Mouse (Mus musculus): Measurements from ENCODE around the gene Myo15b.
A peak's percentile ranks its signal among the peaks of the same experiment; 100 is the strongest.

The Myo15b gene

DNA sequence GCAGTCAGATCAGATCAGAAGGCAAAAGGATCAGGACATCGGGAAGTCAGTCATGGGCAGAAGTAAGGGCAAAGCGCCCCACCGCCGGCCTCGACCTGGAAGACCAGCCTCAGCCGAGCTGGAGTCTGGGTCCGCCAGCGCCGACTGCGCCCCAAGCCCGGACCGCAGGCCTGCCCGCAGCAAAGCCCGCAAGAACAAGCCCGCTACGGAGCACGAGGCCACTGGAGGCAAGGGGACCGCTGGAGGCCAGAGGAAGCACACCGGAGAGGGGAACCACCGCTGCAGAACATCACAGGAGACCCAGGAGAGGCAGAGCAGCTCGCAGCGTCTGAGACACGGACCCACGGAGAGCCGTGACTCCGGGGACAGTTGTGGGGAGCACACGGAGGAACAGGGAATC, at the start of gene Myo15b:
Gene Myo15b (plus strand): TSS at position 53 of the 400 bp plus-strand sequence.
- DNase-seq = peak in 1 of 2 experiments; percentile 4

GRCm38 (mm10) chr11:115808696-115809310, 49.4 kb upstream of the Myo15b start:
- no peak for DNase-seq

DNA sequence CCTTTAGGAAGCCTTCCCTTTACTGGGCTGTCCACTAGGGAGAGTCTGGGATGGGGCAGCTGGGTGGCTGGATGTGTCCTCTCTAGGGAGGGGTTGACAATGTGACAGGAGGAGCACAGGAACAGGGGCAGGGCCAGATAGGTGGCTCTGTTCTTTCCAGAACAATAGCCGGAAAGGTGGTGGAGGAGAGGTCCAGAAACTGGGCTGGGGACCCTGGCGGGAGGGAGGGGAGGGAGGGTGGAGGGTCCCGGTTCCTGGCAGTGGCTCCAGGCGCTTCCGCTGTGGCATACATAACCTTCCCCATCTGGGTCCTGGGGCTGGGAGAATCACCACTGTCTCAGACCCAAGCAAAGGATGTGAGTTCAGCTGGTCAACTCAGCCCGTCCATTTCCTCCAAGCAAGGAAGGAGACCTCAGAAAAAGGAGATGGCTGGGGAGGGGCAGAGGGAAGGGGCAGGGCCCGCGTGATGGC, 48.9 kb upstream of the Myo15b start:
- DNase-seq = no peak

- DNase-seq = no peak
Observed at GRCm38 (mm10) chr11:115810377-115810776, 47.8 kb upstream of the Myo15b start.

DNA sequence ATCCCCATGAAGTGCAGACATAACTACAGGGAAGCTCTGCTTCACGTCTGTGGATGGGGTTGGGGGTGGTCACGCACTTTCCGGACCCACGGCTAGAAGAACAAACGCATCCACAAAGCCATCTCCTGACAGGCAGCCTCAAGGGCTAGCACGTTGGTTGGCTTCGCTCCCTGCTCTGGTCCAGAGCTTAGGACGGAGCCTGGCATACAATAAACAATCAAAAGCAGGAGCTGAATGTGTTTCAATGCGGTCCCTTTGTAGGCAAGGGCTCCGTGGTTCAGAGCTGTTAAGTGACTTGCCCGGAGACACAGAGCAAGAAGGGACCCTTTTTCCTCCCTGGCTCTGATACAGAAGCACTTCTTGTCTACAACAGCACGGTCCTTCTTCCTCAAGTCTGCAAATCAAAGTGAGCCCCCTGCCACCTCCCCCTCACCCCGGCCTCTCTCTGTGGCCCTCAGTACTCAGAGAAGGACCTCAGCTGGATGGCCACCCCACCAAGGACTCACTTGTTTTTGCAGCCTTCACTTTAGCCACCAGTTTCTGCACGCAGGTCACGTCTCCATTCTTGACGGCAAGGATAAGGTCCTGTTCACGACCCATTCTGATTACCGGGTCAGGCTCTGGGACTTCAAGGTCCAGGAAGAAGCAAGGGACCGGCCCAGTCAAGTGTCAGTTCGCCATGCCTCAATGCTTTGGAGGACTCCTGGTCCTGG, 46.7 kb upstream of the Myo15b start:
- DNase-seq = no peak

DNA sequence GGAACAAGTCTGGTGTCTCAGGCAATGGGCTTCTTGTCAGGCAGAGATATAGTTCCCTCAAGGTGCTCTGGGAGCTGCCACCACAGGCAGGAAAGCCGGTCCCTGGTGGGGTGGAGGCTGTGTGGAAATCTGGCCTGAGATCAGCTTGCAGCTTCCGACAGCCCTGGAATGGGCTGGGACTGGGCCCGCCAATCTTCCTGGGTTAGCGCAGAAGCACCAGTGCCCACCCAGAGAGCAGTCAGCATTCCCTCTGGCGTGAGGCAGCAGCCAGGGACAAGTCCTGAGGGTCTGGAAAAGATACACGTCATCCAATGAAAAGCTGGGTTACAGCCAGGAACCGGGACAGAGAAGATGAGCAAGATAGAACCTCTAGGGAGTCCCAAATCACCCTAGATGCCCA, 46.1 kb upstream of the Myo15b start:
- DNase-seq = no peak

GRCm38 (mm10) chr11:115812533-115813420, 45.4 kb upstream of the Myo15b start:
- DNase-seq = no peak

GRCm38 (mm10) chr11:115813507-115814296, 44.5 kb upstream of the Myo15b start, which contains the start of gene Caskin2:
TSS of gene Caskin2 (minus strand) at chr11:115813639.
- peak; percentile 90 to 92 for DNase-seq

DNA sequence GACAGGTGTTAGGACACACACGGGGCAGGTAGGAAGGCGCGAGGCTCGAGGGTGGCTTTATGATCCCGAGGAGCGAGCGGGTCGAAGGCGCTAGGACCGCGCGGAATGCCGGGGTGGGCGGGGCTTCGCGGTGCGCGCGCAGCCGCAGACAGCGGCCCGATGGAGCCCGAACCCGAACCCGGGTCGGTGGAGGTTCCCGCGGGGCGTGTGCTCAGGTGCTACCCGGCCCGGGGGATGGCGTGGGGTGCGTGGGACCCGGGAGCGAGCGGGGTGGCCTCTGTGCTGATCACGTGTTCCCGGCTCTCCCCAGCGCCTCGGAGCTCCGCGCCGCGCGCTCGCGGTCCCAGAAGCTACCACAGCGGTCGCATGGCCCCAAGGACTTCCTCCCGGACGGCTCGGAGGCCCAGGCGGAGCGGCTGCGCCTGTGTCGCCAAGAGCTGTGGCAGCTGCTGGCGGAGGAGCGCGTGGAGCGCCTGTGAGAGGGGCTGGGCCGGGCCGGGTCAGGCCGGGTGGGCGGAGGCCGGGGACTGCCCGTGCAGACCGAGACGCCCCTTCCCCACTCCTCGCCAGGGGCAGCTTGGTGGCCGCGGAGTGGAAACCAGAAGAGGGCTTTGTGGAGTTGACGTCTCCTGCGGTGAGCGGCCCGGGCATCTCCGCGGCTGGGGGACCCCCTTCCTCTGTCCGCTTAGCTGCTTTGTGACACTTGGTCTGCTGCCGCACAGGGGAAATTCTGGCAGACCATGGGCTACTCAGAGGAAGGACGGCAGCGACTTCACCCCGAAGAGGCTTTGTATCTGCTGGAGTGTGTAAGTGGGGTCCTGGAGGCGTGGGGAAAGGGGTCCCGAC, 43.4 kb upstream of the Myo15b start, which contains the start of gene Tsen54:
Gene Tsen54 (plus strand): TSS at position 120 of the 846 bp plus-strand sequence.
- peak; percentile 78 to 94 for DNase-seq

- DNase-seq = no peak
Observed at GRCm38 (mm10) chr11:115817331-115817730, 40.9 kb upstream of the Myo15b start.

- DNase-seq = no peak
Observed at GRCm38 (mm10) chr11:115819915-115820623, 38.1 kb upstream of the Myo15b start.

- no peak for DNase-seq
Observed at GRCm38 (mm10) chr11:115821001-115821400, 37.2 kb upstream of the Myo15b start.

DNA sequence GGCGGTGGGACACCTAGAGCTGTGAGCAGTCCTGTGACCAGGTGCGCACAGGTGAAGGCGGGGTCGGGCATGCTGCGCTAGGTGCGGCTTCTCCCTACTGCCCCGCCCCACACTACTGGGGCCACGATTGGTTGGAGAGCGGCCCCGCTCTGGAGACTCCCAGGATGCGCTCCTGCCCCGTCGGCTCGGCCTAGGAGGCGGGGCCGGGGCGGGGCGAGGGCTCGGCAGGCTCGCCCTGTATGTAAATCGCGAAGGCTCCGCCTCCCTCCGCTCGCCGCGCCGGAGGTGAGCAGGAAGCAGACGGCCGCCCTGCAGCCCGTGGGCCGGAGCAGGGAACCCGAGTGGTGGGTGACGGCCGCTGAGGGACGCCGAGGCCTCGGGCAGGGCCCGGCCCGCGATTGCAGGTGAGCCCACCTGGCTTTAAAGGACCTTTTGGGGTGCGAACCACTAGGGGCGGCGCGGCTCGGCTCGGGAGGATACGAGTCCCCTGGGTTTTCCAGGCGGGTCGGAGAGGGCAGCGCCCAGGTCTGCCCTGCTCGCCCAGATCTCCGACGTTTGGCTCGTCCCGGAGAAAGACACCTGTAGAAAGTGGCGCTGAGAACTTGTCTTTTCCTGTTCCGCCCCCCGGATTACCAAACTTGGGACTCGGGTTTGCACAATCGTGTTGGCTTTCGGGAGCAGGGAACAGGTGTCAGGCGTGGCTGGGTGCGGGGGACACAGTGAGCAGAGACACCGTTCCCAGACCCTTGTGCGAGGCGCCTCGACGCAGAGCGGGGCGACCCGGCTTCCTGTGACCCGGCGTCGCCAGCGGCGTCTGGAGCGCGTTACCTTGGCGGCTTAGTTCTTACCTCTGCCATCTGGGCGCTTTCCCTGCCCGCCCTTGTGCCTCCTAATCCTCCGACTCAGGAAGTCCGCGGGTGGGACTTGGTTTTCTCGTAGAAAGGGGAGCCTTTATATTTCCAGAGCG, 34.1 kb upstream of the Myo15b start, which contains the start of gene Llgl2:
Gene Llgl2 (plus strand): TSS at position 276 of the 967 bp plus-strand sequence.
- DNase-seq = peak; percentile 82 to 89

DNA sequence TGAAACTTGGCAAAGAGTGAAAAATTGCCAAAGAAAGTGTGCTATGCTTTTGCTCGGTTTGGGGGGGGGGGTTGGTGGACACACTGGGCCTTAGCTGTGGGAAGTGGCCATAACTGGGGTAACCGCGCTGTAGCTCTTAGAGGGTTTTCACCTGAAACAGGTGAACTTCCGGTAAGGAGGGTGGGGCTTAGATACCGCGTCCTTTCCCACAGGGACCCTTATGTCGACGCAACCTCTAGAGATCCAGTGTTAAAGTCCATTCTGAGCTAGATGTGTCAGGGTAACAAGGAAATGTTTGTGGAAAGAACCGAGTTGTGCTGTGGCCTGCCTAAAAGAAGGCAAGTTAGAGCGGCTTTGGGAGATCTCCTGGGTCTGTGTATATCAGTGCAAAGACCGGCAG, 33.4 kb upstream of the Myo15b start:
- DNase-seq = no peak

GRCm38 (mm10) chr11:115826487-115826886, 31.7 kb upstream of the Myo15b start:
- DNase-seq = no peak

DNA sequence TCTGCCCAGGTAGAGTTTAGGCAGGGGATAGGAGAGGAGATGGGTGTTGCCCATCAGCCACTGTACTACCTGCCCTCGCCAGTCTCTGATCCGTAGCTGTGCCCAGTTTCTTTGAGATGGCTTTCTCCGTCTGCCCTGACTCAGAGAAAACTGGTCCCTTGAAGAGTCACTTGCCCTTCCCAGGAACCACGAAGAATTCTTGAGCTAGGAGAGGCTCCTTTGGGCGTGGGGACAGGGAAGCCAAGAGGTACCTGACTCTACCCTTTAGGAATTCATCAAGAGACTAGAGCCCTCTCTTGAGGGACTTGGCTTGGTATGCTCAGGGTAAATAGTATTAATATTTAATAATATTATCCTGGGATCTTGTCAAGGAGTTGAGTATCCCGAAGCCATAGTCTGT, 30.6 kb upstream of the Myo15b start:
- no peak for DNase-seq

DNA sequence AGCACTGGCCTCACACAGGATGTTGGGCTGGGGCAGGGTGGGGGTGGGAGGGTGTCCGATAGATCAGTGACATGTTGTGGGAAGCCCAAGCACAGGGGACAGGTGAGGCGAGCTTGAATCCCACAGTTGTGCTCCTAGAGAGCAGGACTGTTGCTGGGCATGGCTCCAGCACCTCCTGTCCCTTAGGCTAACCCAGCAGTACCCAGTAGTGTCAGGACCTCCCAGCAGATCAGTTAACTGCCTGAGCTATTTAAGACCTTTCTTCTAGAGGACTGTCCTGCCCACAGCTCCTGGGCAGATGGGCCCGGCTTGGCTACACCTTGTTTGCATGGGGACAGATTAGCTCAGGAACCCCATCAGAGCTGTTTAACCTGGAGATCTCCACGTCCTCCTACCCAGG, 29.2 kb upstream of the Myo15b start:
- DNase-seq = no peak

DNA sequence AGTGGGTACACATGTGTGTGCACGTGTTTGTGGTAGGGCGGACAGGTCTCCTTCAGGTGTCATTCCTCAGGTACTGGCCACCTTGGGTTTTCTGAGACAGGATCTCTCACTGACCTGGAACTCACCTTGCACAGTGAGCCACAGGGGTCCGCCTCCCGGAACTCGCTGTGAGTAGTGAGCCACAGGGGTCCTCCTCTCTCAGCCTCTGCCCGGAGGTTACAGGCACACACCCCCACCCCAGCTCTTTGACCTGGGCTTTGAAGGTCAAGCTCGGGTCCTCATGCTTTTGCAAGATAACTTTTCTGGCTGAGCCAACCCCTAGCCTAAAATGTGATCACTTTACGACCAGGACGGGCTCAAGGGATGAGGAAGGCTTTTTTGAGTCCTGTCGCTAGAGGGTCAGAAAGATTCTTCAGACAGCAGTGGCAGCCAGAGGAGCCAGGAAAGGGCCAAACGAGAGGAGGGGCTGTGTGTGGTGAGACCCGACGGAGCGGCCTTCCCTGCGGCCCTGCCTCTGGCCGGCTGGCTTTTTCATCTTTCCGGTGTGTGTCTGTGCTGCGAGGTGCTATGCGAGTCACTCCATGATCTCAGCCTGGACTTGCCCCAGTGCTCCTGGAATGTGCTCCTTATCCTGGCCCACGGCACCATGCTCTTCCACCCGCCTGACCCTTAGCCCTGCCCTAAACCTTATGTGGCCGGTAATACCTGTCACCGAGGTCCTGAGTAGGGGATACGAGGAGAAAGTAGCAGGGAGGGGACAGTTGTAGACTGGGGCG, 27.5 kb upstream of the Myo15b start:
- DNase-seq = no peak

GRCm38 (mm10) chr11:115831518-115831917, 26.7 kb upstream of the Myo15b start:
- DNase-seq = no peak

Data from spleen, adult 18-20 months (tissue).